Mouse (Mus musculus) heart, postnatal 0 days (tissue): ENCODE results near the gene Tcap. TPM values are rescaled to one million over a fixed set of nuclear protein-coding genes. Genes with fewer than 3 reads are reported as not detected.

Source experiments
- ATAC-seq: fragments of 200-750 bp; cut with Nextera tagmentation; 2 replicates; pipeline ENCODE4 v1.8.0; 2017; ENCODE audit warnings: low read depth, moderate number of reproducible peaks, moderate library complexity; ENCODE audit not compliant: insufficient read depth
- DNase-seq: peaks from one replicate; pipeline ENCODE4 v3.0.0-alpha.2; 2016; ENCODE audit warnings: low spot score
- H3K27ac ChIP-seq: fragments of 300-500 bp; sonication (generic); 2 replicates; pipeline ENCODE4 v1.5.1; 2014; ENCODE audit warnings: low read depth, mild to moderate bottlenecking
- H3K27me3 ChIP-seq: fragments of 300-500 bp; sonication (generic); 2 replicates; pipeline ENCODE4 v1.6.1; 2014; ENCODE audit warnings: low read length, mixed read lengths; ENCODE audit not compliant: control insufficient read depth, insufficient read depth
- H3K36me3 ChIP-seq: fragments of 300-500 bp; sonication (generic); replicated peaks from 2 replicates; pipeline ENCODE4 v1.6.1; 2014; ENCODE audit warnings: low read length, mixed read lengths; ENCODE audit not compliant: control insufficient read depth, insufficient read depth
- H3K4me1 ChIP-seq: fragments of 300-500 bp; sonication (generic); 2 replicates; pipeline ENCODE4 v1.6.1; 2014; ENCODE audit warnings: antibody characterized with exemption; ENCODE audit not compliant: control insufficient read depth, insufficient read depth
- H3K4me2 ChIP-seq: fragments of 300-500 bp; sonication (generic); 2 replicates; pipeline ENCODE4 v1.6.1; 2014; ENCODE audit warnings: low read depth, mild to moderate bottlenecking, low read length, moderate library complexity
- H3K4me3 ChIP-seq: fragments of 300-500 bp; sonication (generic); 2 replicates; pipeline ENCODE4 v1.5.1; 2014; ENCODE audit warnings: low read depth, low read length
- H3K9ac ChIP-seq: fragments of 300-500 bp; sonication (generic); replicated peaks from 2 replicates; pipeline ENCODE4 v1.6.1; 2014; ENCODE audit warnings: low read depth, low read length, mixed read lengths
- H3K9me3 ChIP-seq: fragments of 300-500 bp; sonication (generic); replicated peaks from 2 replicates; pipeline ENCODE4 v1.6.1; 2016; ENCODE audit warnings: low read length; ENCODE audit not compliant: control insufficient read depth
- CTCF ChIP-seq: IDR thresholded peaks from 2 replicates; pipeline ENCODE4 v1.5.1; 2016; ENCODE audit warnings: antibody characterized with exemption, control low read depth, low read depth
- EP300 ChIP-seq: IDR thresholded peaks from 2 replicates; pipeline ENCODE4 v1.6.1; 2016; ENCODE audit warnings: antibody characterized with exemption, low read depth
- WGBS: fragments of 180-500 bp; shearing (Covaris S2); extraction: QIAGEN DNeasy Blood & Tissue Kit; methylation state at CpG from one replicate; pipeline ENCODE4 v1.1.7; 2014; 5-methylcytosine and 5-hydroxymethylcytosine counted together
- polyA plus RNA-seq: library from polyadenylated mRNA; unstranded; fragments of >200 nt; fragmentation: Nextera tagmentation; extraction: Ambion mirVana; gene quantifications from 2 replicates; pipeline ENCODE4 v1.2.1, GENCODE M21; 2015
- total RNA-seq: library from RNA; depleted of rRNA; stranded (reverse); fragments of >200 nt; gene quantifications from 2 replicates; pipeline ENCODE4 v1.2.3, GENCODE M21; 2014; ENCODE audit warnings: low replicate concordance

The Tcap gene
- total and polyA plus RNA-seq, 2 experiments from 2014 or later: 299 to 455 TPM

DNA sequence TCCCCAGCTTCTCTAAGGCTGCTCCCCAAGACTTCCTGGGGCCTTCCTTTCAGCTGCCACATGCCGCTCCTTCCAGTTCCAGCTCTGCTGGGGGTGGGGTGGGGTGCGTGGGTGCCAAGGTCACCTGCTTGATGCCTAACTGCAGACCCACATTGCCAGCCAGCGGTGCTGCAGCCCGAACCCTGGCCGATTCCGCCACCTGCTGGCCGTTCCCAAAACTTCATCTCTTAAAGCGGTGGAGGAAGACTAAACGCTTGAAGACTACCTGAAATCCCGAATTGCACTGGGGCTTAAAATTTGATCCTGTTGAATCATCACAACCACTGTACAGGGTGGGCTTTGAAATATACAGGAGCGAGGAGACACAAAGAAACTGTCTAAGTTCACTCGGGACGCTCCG, 38.4 kb upstream of the Tcap start:
- Histone ChIP-seq H3K4me3 (peak overlapping the region; percentile 34), H3K9me3 (no peaks in the 10 kb centered on the region), H3K27ac (no peak overlapping the region), H3K4me2 (peak overlapping the region; percentile 61), H3K27me3 (peaks cover 48% of the 10 kb centered on the region), H3K36me3 (no peaks in the 10 kb centered on the region), H3K9ac (no peak overlapping the region), H3K4me1 (0 out of 2 replicates have a peak, but pooled peaks cover 4% of the 10 kb centered on the region)
- TF ChIP-seq EP300 (no peak), CTCF (peak; percentile 76)
- 1% methylated on average over 14 of the region's 14 CpGs for WGBS
- DNase-seq (no peak), ATAC-seq (no peak)

DNA sequence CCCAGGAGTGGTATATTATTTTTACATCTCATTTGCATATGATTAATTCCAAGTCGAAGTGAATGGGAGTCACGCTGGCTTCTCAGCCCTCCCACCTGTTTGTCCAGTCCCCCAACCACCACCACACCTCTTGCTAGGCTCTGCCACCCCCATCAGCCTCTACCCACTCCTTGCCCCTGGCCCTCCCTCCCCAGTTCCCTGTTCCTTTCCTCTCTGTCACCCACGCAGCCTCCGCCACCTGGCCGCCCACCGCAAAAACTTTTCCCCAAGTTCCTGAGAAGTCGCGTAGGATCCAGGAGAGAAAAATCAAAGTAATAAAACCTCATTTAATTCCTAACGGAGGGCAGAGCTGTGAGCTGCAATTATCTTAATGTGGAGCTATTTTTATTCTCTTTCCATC, 37.4 kb upstream of the Tcap start:
- H3K4me1 ChIP-seq: 0 out of 2 replicates have a peak, but pooled peaks cover 4% of the 10 kb centered on the region
- no peak for TF ChIP-seq CTCF
- no peak for TF ChIP-seq EP300

DNA sequence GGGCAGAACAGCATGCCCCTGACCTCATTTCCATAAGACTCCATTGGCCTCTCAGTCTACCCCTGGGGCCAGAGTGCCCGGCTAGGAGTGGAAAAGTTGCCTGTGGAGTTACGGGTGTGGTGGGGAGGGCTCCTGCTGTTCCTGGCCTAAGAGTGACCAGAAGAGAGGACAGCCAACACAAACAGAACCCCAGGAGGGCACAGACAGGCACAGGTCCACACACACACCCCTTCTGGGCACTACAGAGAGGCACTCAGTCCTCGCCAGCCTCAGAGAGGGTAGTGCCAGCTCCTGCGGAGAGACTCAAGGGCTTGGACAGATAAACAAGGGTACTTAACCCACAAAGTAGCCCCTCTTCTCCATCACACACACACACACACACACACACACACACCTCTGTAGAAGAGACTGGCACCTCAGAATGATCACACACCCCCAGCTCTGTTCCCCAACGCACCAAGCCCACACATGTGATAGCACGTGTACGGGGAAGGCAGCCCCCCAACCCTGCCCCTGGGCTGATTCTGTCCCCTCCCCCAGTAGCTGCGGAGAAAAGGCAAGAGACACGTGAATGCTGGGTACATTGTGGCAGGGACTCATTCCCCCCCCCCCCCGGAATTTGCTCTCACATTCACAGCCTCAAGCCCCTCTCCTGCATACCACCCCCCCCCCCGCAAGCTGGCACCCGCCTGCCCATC, 36.1 kb upstream of the Tcap start:
- no peak for TF ChIP-seq CTCF
- no peak for TF ChIP-seq EP300

More for the DNA sequence above, 37.4 kb upstream of the Tcap start:
- peaks cover 47% of the 10 kb centered on the region for H3K27me3 ChIP-seq
- DNase-seq: no peak
- H3K9me3 ChIP-seq: no peaks in the 10 kb centered on the region
- H3K27ac ChIP-seq: no peak overlapping the region
- no peak for ATAC-seq
- 27% methylated on average over 9 of the region's 9 CpGs for WGBS
- H3K4me2 ChIP-seq: no peak overlapping the region
- H3K36me3 ChIP-seq: no peaks in the 10 kb centered on the region
- no peak overlapping the region for H3K9ac ChIP-seq
- H3K4me3 ChIP-seq: no peak overlapping the region

DNA sequence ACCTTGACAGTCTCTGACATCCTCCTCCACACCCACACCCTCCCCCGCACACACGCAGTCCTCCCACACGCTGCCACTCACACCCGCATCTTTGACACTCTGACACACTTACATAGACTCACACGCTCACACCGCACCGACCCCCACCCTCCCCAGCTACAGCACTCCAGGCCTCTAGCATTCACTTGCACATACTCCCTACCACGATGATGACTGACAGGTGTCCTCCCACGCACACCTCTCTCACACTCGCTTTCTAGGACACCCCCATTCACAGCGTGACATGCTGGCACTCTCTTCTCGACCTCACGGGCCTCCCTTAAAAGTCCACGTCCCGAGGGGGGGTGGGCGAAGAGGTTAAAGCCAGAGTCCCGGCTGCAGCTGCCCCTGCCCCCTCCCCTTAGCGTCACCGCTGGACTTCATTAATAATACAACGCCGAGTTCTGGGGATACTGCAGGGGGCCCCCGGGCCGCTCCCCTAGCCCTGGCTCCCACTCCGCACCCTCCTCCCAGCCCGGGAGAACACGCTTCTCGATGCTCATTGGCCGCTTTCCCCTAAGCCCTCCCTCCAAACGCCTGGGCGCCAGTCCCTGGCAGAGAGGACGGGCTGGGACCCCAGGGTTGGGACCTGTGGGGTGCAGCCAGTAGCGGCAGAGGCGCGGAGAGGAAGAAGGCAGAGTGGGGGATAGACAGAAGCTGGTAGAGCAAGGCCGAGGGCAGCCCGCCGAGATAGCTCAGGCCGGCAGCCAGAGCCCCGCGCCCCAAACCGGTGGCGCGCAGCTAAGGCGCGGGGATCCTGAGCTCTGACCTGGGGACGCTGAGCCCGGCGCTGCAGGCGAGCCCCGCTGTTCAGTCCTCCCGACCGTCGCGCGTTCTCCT, 35.3 kb upstream of the Tcap start, which contains the start of gene Ppp1r1b:
TSS of gene Ppp1r1b (plus strand) at position 322 of the 879 bp plus-strand sequence.
- H3K9ac ChIP-seq: peak within 1 kb of the TSS; percentile 36
- H3K4me1 ChIP-seq: 0 out of 2 replicates have a peak, but pooled peaks cover 4% of the 10 kb centered on the region
- H3K4me2 ChIP-seq: peak within 1 kb of the TSS; percentile 71
- no peak within 1 kb of the TSS for H3K27ac ChIP-seq
- H3K9me3 ChIP-seq: no peaks in the 10 kb centered on the region
- TF ChIP-seq EP300 (no peak), CTCF (no peak)
- peaks cover 35% of the 10 kb centered on the region for H3K27me3 ChIP-seq
- DNase-seq (peak; percentile 52), ATAC-seq (peak; percentile 79)
- peak within 1 kb of the TSS; percentile 49 for H3K4me3 ChIP-seq
- H3K36me3 ChIP-seq: no peaks in the 10 kb centered on the region
- WGBS: under 1% methylated on average over 54 of the region's 55 CpGs

More for the DNA sequence above, 36.1 kb upstream of the Tcap start:
- peak overlapping the region; percentile 71 for H3K4me2 ChIP-seq
- peak overlapping the region; percentile 49; the same call in 1 of the 2 replicates for H3K4me3 ChIP-seq
- no peak overlapping the region for H3K27ac ChIP-seq
- peaks cover 35% of the 10 kb centered on the region for H3K27me3 ChIP-seq
- 12% methylated on average over 11 of the region's 12 CpGs for WGBS
- H3K9me3 ChIP-seq: no peaks in the 10 kb centered on the region
- 0 out of 2 replicates have a peak, but pooled peaks cover 4% of the 10 kb centered on the region for H3K4me1 ChIP-seq
- ATAC-seq (no peak), DNase-seq (no peak)
- H3K9ac ChIP-seq: no peak overlapping the region
- no peaks in the 10 kb centered on the region for H3K36me3 ChIP-seq

DNA sequence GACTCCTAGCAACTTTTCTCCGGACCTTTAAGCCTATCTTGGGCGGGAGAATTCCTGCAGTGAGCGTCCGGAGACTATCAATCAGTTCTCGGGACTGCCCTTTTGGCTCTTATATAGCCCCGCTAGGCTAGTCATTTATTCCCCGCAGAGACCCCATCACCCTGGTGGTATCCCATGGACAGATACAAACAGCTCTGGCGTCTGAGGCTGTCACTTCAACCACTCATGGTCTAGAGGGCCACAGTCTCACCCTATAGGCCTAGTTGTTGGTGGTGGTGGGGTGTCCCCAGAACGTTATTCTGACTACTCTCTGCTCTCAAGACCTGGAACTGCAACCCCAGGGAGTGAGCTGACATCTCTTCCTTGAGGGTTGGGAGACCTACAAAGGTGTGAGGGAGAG, 34.3 kb upstream of the Tcap start:
- Histone ChIP-seq H3K4me1 (0 out of 2 replicates have a peak, but pooled peaks cover 4% of the 10 kb centered on the region), H3K27ac (no peak overlapping the region), H3K36me3 (no peaks in the 10 kb centered on the region), H3K4me2 (peak overlapping the region; percentile 71), H3K9me3 (no peaks in the 10 kb centered on the region), H3K27me3 (peaks cover 35% of the 10 kb centered on the region), H3K9ac (peak overlapping the region; percentile 36), H3K4me3 (peak overlapping the region; percentile 49)
- DNase-seq (no peak), ATAC-seq (no peak)
- TF ChIP-seq EP300: no peak
- WGBS: 14% methylated on average over 9 of the region's 9 CpGs
